Mouse (Mus musculus) CH12.LX (cell line): ENCODE data around the gene Ugdh. TPM values are rescaled to one million over a fixed set of nuclear protein-coding genes. Genes with fewer than 3 reads are reported as not detected.

Experiments used
- DNase-seq: peaks from one replicate; pipeline ENCODE4 v3.0.0-alpha.2; 2013; ENCODE audit errors: extremely low read depth
- H3K27ac ChIP-seq: 2 replicates; pipeline ENCODE4 v1.5.1; 2012; ENCODE audit warnings: low read depth, mild to moderate bottlenecking, control low read depth, moderate library complexity; ENCODE audit not compliant: insufficient read depth
- H3K27me3 ChIP-seq: replicated peaks from 2 replicates; pipeline ENCODE3; 2012; ENCODE audit warnings: inconsistent platforms
- H3K36me3 ChIP-seq, 2 experiments: replicated peaks in 1 of 2; 2 replicates each; pipeline versions ENCODE3 to v1.6.1; 2012; ENCODE audit warnings: inconsistent platforms in 1 of 2, low read length in 1 of 2, mild to moderate bottlenecking in 1 of 2, mixed read lengths in 1 of 2, moderate library complexity in 1 of 2; ENCODE audit not compliant: control insufficient read depth in 1 of 2, insufficient read depth in 1 of 2
- H3K4me1 ChIP-seq, 2 experiments: 2 replicates each; pipeline ENCODE4 v1.6.1; 2012; ENCODE audit warnings: inconsistent platforms in 1 of 2, moderate library complexity in 1 of 2; ENCODE audit not compliant: insufficient read depth in 2 of 2, control insufficient read depth in 1 of 2
- H3K4me2 ChIP-seq: 2 replicates; pipeline ENCODE4 v1.6.1; 2012; ENCODE audit warnings: low read depth, mild to moderate bottlenecking, control low read depth; ENCODE audit not compliant: poor library complexity, insufficient read depth, severe bottlenecking
- H3K4me3 ChIP-seq, 3 experiments: fragments of 150-350 bp in 1 of 3; sonication (generic) in 1 of 3; replicated peaks in 1 of 3; 2 replicates each; pipeline versions ENCODE3 to v1.5.1; 2011 to 2012; ENCODE audit warnings: low read depth in 2 of 3, low read length in 2 of 3, mild to moderate bottlenecking in 2 of 3, moderate library complexity in 2 of 3, control low read depth in 1 of 3, improper control_type of control experiment in 1 of 3, inconsistent platforms in 1 of 3, mixed read lengths in 1 of 3; ENCODE audit not compliant: poor library complexity in 1 of 3
- H3K79me2 ChIP-seq: replicated peaks from 2 replicates; pipeline ENCODE4 v1.6.1; 2012; ENCODE audit warnings: mild to moderate bottlenecking, moderate library complexity; ENCODE audit not compliant: control insufficient read depth, poor library complexity, insufficient read depth, severe bottlenecking; ENCODE audit errors: extremely low read depth
- H3K9ac ChIP-seq: 2 replicates; pipeline ENCODE4 v1.6.1; 2012; ENCODE audit warnings: low read depth, mild to moderate bottlenecking, control low read depth, moderate library complexity; ENCODE audit not compliant: insufficient read depth
- H3K9me3 ChIP-seq: replicated peaks from 2 replicates; pipeline ENCODE3; 2012; ENCODE audit warnings: low read length, inconsistent platforms, mixed read lengths
- CTCF ChIP-seq, 2 experiments: IDR thresholded peaks in 1 of 2; conservative IDR thresholded peaks in 1 of 2; 2 replicates each; pipeline ENCODE4 v1.5.1; 2011 to 2012; ENCODE audit warnings: low read depth in 2 of 2, low read length in 2 of 2, improper control_type of control experiment in 1 of 2, inconsistent platforms in 1 of 2, mild to moderate bottlenecking in 1 of 2, moderate library complexity in 1 of 2
- ELF1 ChIP-seq: IDR thresholded peaks from 2 replicates; pipeline ENCODE4 v1.6.1; 2014; ENCODE audit warnings: low read depth, mild to moderate bottlenecking, inconsistent platforms, low read length, improper control_type of control experiment
- HCFC1 ChIP-seq: IDR thresholded peaks from 2 replicates; pipeline ENCODE4 v1.6.1; 2012; ENCODE audit warnings: low read depth, mild to moderate bottlenecking, inconsistent platforms, low read length, improper control_type of control experiment
- JUN ChIP-seq: IDR thresholded peaks from 2 replicates; pipeline ENCODE4 v1.6.1; 2011; ENCODE audit warnings: low read depth, mild to moderate bottlenecking, low read length, improper control_type of control experiment, moderate library complexity; ENCODE audit not compliant: insufficient read depth
- MAZ ChIP-seq: IDR thresholded peaks from 2 replicates; pipeline ENCODE4 v1.6.1; 2012; ENCODE audit warnings: low read depth, mild to moderate bottlenecking, inconsistent platforms, low read length, improper control_type of control experiment, moderate library complexity
- MXI1 ChIP-seq: IDR thresholded peaks from 2 replicates; pipeline ENCODE4 v1.6.1; 2011; ENCODE audit warnings: mild to moderate bottlenecking, low read depth, low read length, improper control_type of control experiment
- NELFE ChIP-seq: IDR thresholded peaks from 2 replicates; pipeline ENCODE4 v1.6.1; 2011; ENCODE audit warnings: low read depth, low read length, improper control_type of control experiment
- NRF1 ChIP-seq: IDR thresholded peaks from 2 replicates; pipeline ENCODE4 v1.6.1; 2014; ENCODE audit warnings: low read depth, mild to moderate bottlenecking, inconsistent platforms, low read length, improper control_type of control experiment, moderate library complexity
- POLR2A ChIP-seq: IDR thresholded peaks from 2 replicates; pipeline ENCODE4 v1.6.1; 2011; ENCODE audit warnings: low read depth, mild to moderate bottlenecking, improper control_type of control experiment, low read length
- POLR2AphosphoS2 ChIP-seq: IDR thresholded peaks from 2 replicates; pipeline ENCODE4 v1.6.1; 2011; ENCODE audit warnings: low read depth, low read length, improper control_type of control experiment
- SIN3A ChIP-seq: IDR thresholded peaks from 2 replicates; pipeline ENCODE4 v1.6.1; 2012; ENCODE audit warnings: low read length, improper control_type of control experiment, inconsistent platforms
- TBP ChIP-seq: conservative IDR thresholded peaks from 2 replicates; pipeline ENCODE4 v1.6.1; 2011; ENCODE audit warnings: low read depth, low read length, improper control_type of control experiment
- TCF12 ChIP-seq: IDR thresholded peaks from 2 replicates; pipeline ENCODE4 v1.6.1; 2014; ENCODE audit warnings: low read depth, mild to moderate bottlenecking, inconsistent platforms, low read length, improper control_type of control experiment
- USF2 ChIP-seq: conservative IDR thresholded peaks from 2 replicates; pipeline ENCODE4 v1.6.1; 2011; ENCODE audit warnings: low read depth, low read length, improper control_type of control experiment
- dilution Hi-C: fragments of 300-500 bp; cut with MboI; formaldehyde crosslinking; loops from 2 replicates; pipeline ENCODE4 v1.14.3; 2020; ENCODE audit warnings: low sequenced_read_pairs; ENCODE audit not compliant: extremely low pct_unique_long_range_greater_than_20kb, extremely low pct_ligation_motif_present
- in situ Hi-C: fragments of 300-500 bp; cut with MboI; formaldehyde crosslinking; loops from 3 replicates; pipeline ENCODE4 v1.14.3; 2019; ENCODE audit warnings: low sequenced_read_pairs, low pct_ligation_motif_present, low pct_unique_long_range_greater_than_20kb, mixed read lengths
- polyA plus RNA-seq: library from polyadenylated mRNA; unstranded; fragments of >175 nt; gene quantifications from 2 replicates; pipeline ENCODE4 v1.2.1, GENCODE M21; 2012; ENCODE audit warnings: low read depth; ENCODE audit not compliant: insufficient read length
- total RNA-seq, 2 experiments: library from RNA; depleted of rRNA; stranded (reverse); fragments of 300-350 nt in 1 of 2; fragments of >200 nt in 1 of 2; gene quantifications; 2 replicates each; pipeline ENCODE4 v1.2.3; 2012 to 2014

Gene Ugdh
- total RNA-seq (2012; rRNA removed): 8.9 and 9.8 TPM in 2 replicates
- 40.3 and 45.7 TPM in 2 replicates for total RNA-seq (2014; rRNA removed)
- 37.7 and 38.0 TPM in 2 replicates for polyA plus RNA-seq

GRCm38 (mm10) chr5:65435806-65436561 is at the start of gene Ugdh:
Ugdh (minus strand) TSS chr5:65435949.
- no peak within 1 kb of the TSS for H3K27ac ChIP-seq
- H3K4me1 ChIP-seq: peaks cover 2 to 40% of the 10 kb centered on the region in 2 experiments; a peak in 3 of 4 replicates

DNA sequence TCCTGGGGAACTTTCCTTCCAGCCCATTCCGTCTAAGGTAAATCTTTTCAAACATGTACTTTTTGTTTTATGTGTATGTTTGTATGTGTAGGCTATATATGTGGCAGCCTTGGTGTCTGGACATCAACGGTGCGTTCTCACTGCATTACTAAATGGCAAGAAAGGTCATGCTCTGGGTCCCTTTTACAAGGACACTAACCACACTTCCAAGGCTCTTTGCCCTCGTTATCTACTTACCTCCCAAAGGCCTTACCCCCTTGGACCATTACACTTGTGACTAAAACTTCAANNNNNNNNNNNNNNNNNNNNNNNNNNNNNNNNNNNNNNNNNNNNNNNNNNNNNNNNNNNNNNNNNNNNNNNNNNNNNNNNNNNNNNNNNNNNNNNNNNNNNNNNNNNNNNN is 47.2 kb upstream of the Ugdh start:
- TF ChIP-seq CTCF (conservative IDR thresholded peaks at IDR 0.05 in 1 of 2, IDR thresholded peaks at IDR 0.05 in 1 of 2; ENCODE audit: low read depth in 2 of 2, low read length in 2 of 2) (no peak), JUN (no peak), POLR2A (no peak), ELF1 (no peak)
- TF ChIP-seq, all 38 proteins: peak for 0
- peaks cover 3% of the 10 kb centered on the region for H3K27me3 ChIP-seq
- H3K36me3 ChIP-seq: peaks cover 0 to 3% of the 10 kb centered on the region in 2 experiments
- no peak overlapping the region for H3K9ac ChIP-seq
- no peak overlapping the region for H3K4me3 ChIP-seq
- no peaks in the 10 kb centered on the region for H3K79me2 ChIP-seq
- H3K4me2 ChIP-seq: no peak overlapping the region
- peaks cover 7 to 61% of the 10 kb centered on the region in 2 experiments; a peak in 3 of 4 replicates for H3K4me1 ChIP-seq
- H3K27ac ChIP-seq: no peak overlapping the region
- in situ Hi-C loops (loop anchor here (5.0 kb wide), 1 partner anchor 44 kb away; no protein-coding TSS in a partner anchor), dilution Hi-C loops (no loop called here)
- H3K9me3 ChIP-seq: no peaks in the 10 kb centered on the region
- no peak for DNase-seq

More at GRCm38 (mm10) chr5:65435806-65436561, at the start of gene Ugdh:
- peak; percentile 64 for TF ChIP-seq NRF1
- TF ChIP-seq POLR2A: peak; percentile 92
- TF ChIP-seq HCFC1: peak; percentile 15; the same call in 1 of the 2 replicates
- TF ChIP-seq POLR2AphosphoS2: peak; percentile 76; the same call in 1 of the 2 replicates
- peak; percentile 87 for TF ChIP-seq NELFE
- TF ChIP-seq SIN3A: no peak
- TF ChIP-seq TBP: 0 out of 2 replicates have a peak, but pooled peaks have one; percentile 28
- TF ChIP-seq MAZ: no peak
- peak; percentile 41; the same call in 1 of the 2 replicates for TF ChIP-seq MXI1
- no peak for TF ChIP-seq USF2
- TF ChIP-seq TCF12: peak; percentile 61
- peak; percentile 96 for DNase-seq
- dilution Hi-C loops: no loop called here
- Histone ChIP-seq H3K27me3 (no peaks in the 10 kb centered on the region), H3K9me3 (no peaks in the 10 kb centered on the region), H3K4me2 (peak within 1 kb of the TSS; percentile 48), H3K4me3 (peak within 1 kb of the TSS; percentile 74 to 95 (median 83)), H3K79me2 (no peaks in the 10 kb centered on the region; the same call in 1 of the 2 replicates), H3K9ac (peak within 1 kb of the TSS; percentile 77), H3K36me3 (no peaks in the 10 kb centered on the region)
- in situ Hi-C loops: no loop called here
